Mouse (Mus musculus) embryonic fibroblast, embryonic 13.5 days (primary cell): ENCODE results near the gene Ngb. TPM values are rescaled to one million over a fixed set of nuclear protein-coding genes. Genes with fewer than 3 reads are reported as not detected.

Experiments
- H3K27ac ChIP-seq: 2 replicates; pipeline ENCODE4 v1.5.1; 2012; ENCODE audit warnings: low read length, control low read depth, inconsistent platforms; ENCODE audit not compliant: insufficient read depth
- H3K4me1 ChIP-seq: 2 replicates; pipeline ENCODE4 v1.6.1; 2011; ENCODE audit warnings: low read length; ENCODE audit not compliant: control insufficient read depth, insufficient read depth
- H3K4me3 ChIP-seq: 2 replicates; pipeline ENCODE4 v1.5.1; 2011; ENCODE audit warnings: mild to moderate bottlenecking, control low read depth, low read length; ENCODE audit not compliant: insufficient read depth
- CTCF ChIP-seq: IDR thresholded peaks from 2 replicates; pipeline ENCODE4 v1.5.1; 2011; ENCODE audit warnings: mild to moderate bottlenecking, control low read depth, low read length, moderate library complexity, borderline replicate concordance; ENCODE audit not compliant: insufficient read depth
- POLR2A ChIP-seq: IDR thresholded peaks from 2 replicates; pipeline ENCODE4 v1.6.1; 2011; ENCODE audit warnings: low read depth, mild to moderate bottlenecking, control low read depth, low read length, moderate library complexity
- polyA plus RNA-seq: library from polyadenylated mRNA; stranded (reverse); fragments of >200 nt; gene quantifications from 2 replicates; pipeline ENCODE4 v1.2.4, GENCODE M21; 2011; ENCODE audit warnings: low read depth; ENCODE audit not compliant: missing spikeins, insufficient read length

Gene Ngb
- polyA plus RNA-seq, 1 experiment = not detected

- TF ChIP-seq POLR2A (no peak), CTCF (no peak)
- H3K4me3 ChIP-seq = no peak overlapping the region
- no peaks in the 10 kb centered on the region for H3K4me1 ChIP-seq
- H3K27ac ChIP-seq = no peak overlapping the region
Measured at GRCm38 (mm10) chr12:87093671-87094070, 8.7 kb downstream of the Ngb start.

- Histone ChIP-seq H3K4me1 (no peaks in the 10 kb centered on the region), H3K4me3 (no peak overlapping the region), H3K27ac (no peak overlapping the region)
- no peak for TF ChIP-seq POLR2A
Measured at GRCm38 (mm10) chr12:87093249-87093648, 9.1 kb downstream of the Ngb start.

- Histone ChIP-seq H3K4me3 (no peak overlapping the region), H3K27ac (no peak overlapping the region), H3K4me1 (no peaks in the 10 kb centered on the region)
- no peak for TF ChIP-seq POLR2A
- no peak for TF ChIP-seq CTCF
Measured at GRCm38 (mm10) chr12:87091916-87092315, 10.4 kb downstream of the Ngb start.

- no peak for TF ChIP-seq POLR2A
Measured at GRCm38 (mm10) chr12:87089701-87090100, 12.6 kb downstream of the Ngb start.

GRCm38 (mm10) chr12:87089255-87089654 is 13.1 kb downstream of the Ngb start:
- TF ChIP-seq POLR2A = no peak
- Histone ChIP-seq H3K27ac (no peak overlapping the region), H3K4me1 (no peaks in the 10 kb centered on the region), H3K4me3 (no peak overlapping the region)

More at GRCm38 (mm10) chr12:87089701-87090100, 12.6 kb downstream of the Ngb start:
- H3K27ac ChIP-seq = no peak overlapping the region
- no peaks in the 10 kb centered on the region for H3K4me1 ChIP-seq
- no peak overlapping the region for H3K4me3 ChIP-seq

GRCm38 (mm10) chr12:87088331-87088730 is 14.0 kb downstream of the Ngb start:
- no peak overlapping the region for H3K27ac ChIP-seq
- no peaks in the 10 kb centered on the region for H3K4me1 ChIP-seq
- H3K4me3 ChIP-seq = no peak overlapping the region
- no peak for TF ChIP-seq POLR2A
- TF ChIP-seq CTCF = no peak

- no peak overlapping the region for H3K4me3 ChIP-seq
- no peaks in the 10 kb centered on the region for H3K4me1 ChIP-seq
- no peak overlapping the region for H3K27ac ChIP-seq
- TF ChIP-seq CTCF (no peak), POLR2A (no peak)
Measured at GRCm38 (mm10) chr12:87087236-87087635, 15.1 kb downstream of the Ngb start.

- Histone ChIP-seq H3K4me1 (no peaks in the 10 kb centered on the region), H3K27ac (no peak overlapping the region), H3K4me3 (no peak overlapping the region)
- TF ChIP-seq POLR2A = no peak
Measured at GRCm38 (mm10) chr12:87082797-87083196, 19.5 kb downstream of the Ngb start.

- no peak overlapping the region for H3K27ac ChIP-seq
- TF ChIP-seq POLR2A (no peak), CTCF (no peak)
- H3K4me1 ChIP-seq = no peaks in the 10 kb centered on the region
- H3K4me3 ChIP-seq = no peak overlapping the region
Measured at GRCm38 (mm10) chr12:87076610-87077009, 25.7 kb downstream of the Ngb start.

- Histone ChIP-seq H3K4me3 (no peak overlapping the region), H3K27ac (no peak overlapping the region), H3K4me1 (no peaks in the 10 kb centered on the region)
- TF ChIP-seq POLR2A (no peak), CTCF (no peak)
Measured at GRCm38 (mm10) chr12:87070520-87070919, 31.8 kb downstream of the Ngb start.

- Histone ChIP-seq H3K4me1 (no peaks in the 10 kb centered on the region), H3K4me3 (no peak overlapping the region), H3K27ac (no peak overlapping the region)
- TF ChIP-seq CTCF (no peak), POLR2A (no peak)
Measured at GRCm38 (mm10) chr12:87066429-87066828, 35.9 kb downstream of the Ngb start.

- H3K4me1 ChIP-seq = no peaks in the 10 kb centered on the region
- TF ChIP-seq CTCF (no peak), POLR2A (no peak)
- no peak overlapping the region for H3K27ac ChIP-seq
- no peak overlapping the region for H3K4me3 ChIP-seq
Measured at GRCm38 (mm10) chr12:87065446-87065845, 36.9 kb downstream of the Ngb start.
